Mouse (Mus musculus) heart, embryonic 11.5 days (tissue): ENCODE results near the gene Zfp46. TPM values are rescaled to one million over a fixed set of nuclear protein-coding genes. Genes with fewer than 3 reads are reported as not detected.

Source experiments
- ATAC-seq: fragments of 200-750 bp; cut with Nextera tagmentation; replicated peaks from 2 replicates; pipeline ENCODE4 v1.8.0; 2017; ENCODE audit warnings: moderate library complexity; ENCODE audit not compliant: insufficient number of reproducible peaks, low FRiP score, low TSS enrichment
- H3K27ac ChIP-seq: fragments of 300-500 bp; sonication (generic); 2 replicates; pipeline ENCODE4 v1.5.1; 2014; ENCODE audit warnings: mild to moderate bottlenecking, low read depth, low read length
- H3K27me3 ChIP-seq: fragments of 300-500 bp; sonication (generic); 2 replicates; pipeline ENCODE4 v1.6.1; 2014; ENCODE audit warnings: mild to moderate bottlenecking, low read length, mixed read lengths; ENCODE audit not compliant: control insufficient read depth, insufficient read depth
- H3K36me3 ChIP-seq: fragments of 300-500 bp; sonication (generic); 2 replicates; pipeline ENCODE4 v1.6.1; 2014; ENCODE audit warnings: mild to moderate bottlenecking, low read length, moderate library complexity, mixed read lengths; ENCODE audit not compliant: control insufficient read depth, insufficient read depth
- H3K4me1 ChIP-seq: fragments of 300-500 bp; sonication (generic); 2 replicates; pipeline ENCODE4 v1.6.1; 2014; ENCODE audit warnings: low read length; ENCODE audit not compliant: control insufficient read depth, insufficient read depth
- H3K4me2 ChIP-seq: fragments of 300-500 bp; sonication (generic); 2 replicates; pipeline ENCODE4 v1.6.1; 2014; ENCODE audit warnings: mild to moderate bottlenecking, moderate library complexity
- H3K4me3 ChIP-seq: fragments of 300-500 bp; sonication (generic); 2 replicates; pipeline ENCODE4 v1.5.1; 2014; ENCODE audit warnings: low read depth, low read length
- H3K9ac ChIP-seq: fragments of 300-500 bp; sonication (generic); 2 replicates; pipeline ENCODE4 v1.6.1; 2014; ENCODE audit warnings: mild to moderate bottlenecking, low read depth, low read length, moderate library complexity
- H3K9me3 ChIP-seq: fragments of 300-500 bp; sonication (generic); replicated peaks from 2 replicates; pipeline ENCODE4 v1.6.1; 2016; ENCODE audit warnings: low read length; ENCODE audit not compliant: control insufficient read depth
- WGBS: fragments of 180-500 bp; shearing (Covaris S2); extraction: QIAGEN DNeasy Blood & Tissue Kit; methylation state at CpG from one replicate; pipeline ENCODE4 v1.1.7; 2014; ENCODE audit not compliant: insufficient replicate concordance; 5-methylcytosine and 5-hydroxymethylcytosine counted together
- polyA plus RNA-seq: library from polyadenylated mRNA; unstranded; fragments of >200 nt; fragmentation: Nextera tagmentation; extraction: Ambion mirVana; gene quantifications from 2 replicates; pipeline ENCODE4 v1.2.1, GENCODE M21; 2014

Zfp46 gene
- polyA plus RNA-seq, 1 experiment from 2014 or later, result 18.4 TPM

DNA sequence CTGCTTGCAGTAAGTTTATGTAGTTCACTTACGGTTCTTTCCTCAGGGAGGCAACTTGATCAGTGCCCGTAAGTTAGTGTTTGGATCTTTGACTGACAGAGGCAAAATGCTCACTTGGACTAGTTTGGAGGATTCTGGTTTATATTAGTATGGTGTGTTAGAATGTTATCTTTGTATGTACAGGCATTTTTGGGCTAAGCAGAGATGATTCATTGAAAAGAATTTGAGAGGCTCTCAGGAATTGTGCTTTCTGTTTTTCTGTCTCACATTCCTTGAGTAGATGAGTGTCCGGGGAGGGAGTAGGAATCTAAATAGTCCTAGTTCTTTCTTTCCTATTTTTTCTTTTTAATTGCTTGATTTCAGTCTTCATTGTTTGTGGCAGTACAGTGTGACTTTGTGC, 48.7 kb downstream of the Zfp46 start:
- Histone ChIP-seq H3K9ac (no peak overlapping the region), H3K4me2 (no peak overlapping the region)
- 61% methylated on average over 3 of the region's 3 CpGs for WGBS

DNA sequence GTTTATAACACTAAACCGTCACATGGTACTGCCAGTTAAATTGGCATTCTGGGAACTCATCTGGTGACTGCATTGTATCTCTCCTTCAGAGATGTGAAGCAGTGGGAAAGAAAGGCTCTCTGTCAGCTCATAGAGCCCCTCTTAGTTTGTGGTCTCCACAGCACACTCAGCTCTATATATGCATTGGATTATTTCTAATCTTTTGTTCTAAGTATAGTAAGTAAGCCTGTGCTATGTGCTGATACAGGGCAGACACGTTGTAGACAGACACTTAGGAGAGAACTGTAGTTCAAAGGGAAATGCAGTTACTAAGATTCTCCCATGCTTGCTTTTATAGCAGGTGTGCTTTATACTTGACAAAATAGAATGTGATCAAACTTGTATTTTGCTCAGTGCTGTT, 50.6 kb downstream of the Zfp46 start:
- WGBS, result 38% methylated on average over 2 of the region's 2 CpGs
- H3K27me3 ChIP-seq, result no peaks in the 10 kb centered on the region
- ATAC-seq, result no peak
- H3K4me3 ChIP-seq, result no peak overlapping the region
- H3K36me3 ChIP-seq, result peaks cover 13% of the 10 kb centered on the region
- no peak overlapping the region for H3K9ac ChIP-seq
- no peaks in the 10 kb centered on the region for H3K9me3 ChIP-seq
- H3K4me2 ChIP-seq, result peak overlapping the region; percentile 29
- H3K27ac ChIP-seq, result peak overlapping the region; percentile 62
- peaks cover 10% of the 10 kb centered on the region for H3K4me1 ChIP-seq

More for the DNA sequence above, 48.7 kb downstream of the Zfp46 start:
- Histone ChIP-seq H3K27me3 (no peaks in the 10 kb centered on the region), H3K36me3 (peaks cover 9% of the 10 kb centered on the region), H3K4me3 (no peak overlapping the region), H3K27ac (no peak overlapping the region), H3K9me3 (no peaks in the 10 kb centered on the region), H3K4me1 (peaks cover 10% of the 10 kb centered on the region)
- no peak for ATAC-seq

DNA sequence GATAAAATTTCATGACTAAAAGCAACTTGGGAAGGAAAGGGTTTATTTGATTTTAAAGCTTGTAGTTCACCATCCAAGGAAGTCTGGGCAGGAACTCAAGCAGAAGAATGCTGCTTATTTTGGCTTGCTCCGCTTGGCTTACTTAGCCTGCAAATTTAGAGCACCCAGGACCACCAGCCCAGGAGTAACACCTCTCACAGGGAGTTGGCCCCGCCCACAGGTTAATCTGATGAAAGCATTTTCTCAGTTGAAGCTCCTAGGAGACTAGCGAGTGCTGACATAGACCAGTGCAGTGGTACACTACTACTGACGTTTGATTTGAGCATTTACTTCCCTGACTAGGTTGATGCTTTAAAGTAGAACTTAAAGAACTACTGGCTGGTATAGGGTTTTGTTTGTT, 52.6 kb downstream of the Zfp46 start:
- no peak overlapping the region for H3K4me2 ChIP-seq
- no peak for ATAC-seq
- peaks cover 10% of the 10 kb centered on the region for H3K36me3 ChIP-seq
- WGBS, result 51% methylated on average over 4 of the region's 4 CpGs
- peaks cover 10% of the 10 kb centered on the region for H3K4me1 ChIP-seq
- H3K27ac ChIP-seq, result no peak overlapping the region
- no peaks in the 10 kb centered on the region for H3K9me3 ChIP-seq
- H3K4me3 ChIP-seq, result no peak overlapping the region
- no peaks in the 10 kb centered on the region for H3K27me3 ChIP-seq
- no peak overlapping the region for H3K9ac ChIP-seq

Other genes with a start within 250 kb of the Zfp46 start
- gene Rpl11, start 231.3 kb upstream of the Zfp46 start, polyA plus RNA-seq, result 287 and 345 TPM in 2 replicates
- 411 and 415 TPM in 2 replicates for gene Id3, start 141.2 kb upstream of the Zfp46 start, polyA plus RNA-seq
- gene E2f2, start 112.3 kb upstream of the Zfp46 start, polyA plus RNA-seq, result 4.8 and 5.8 TPM in 2 replicates
- 1.8 and 2.1 TPM in 2 replicates for gene Asap3, start 78.3 kb upstream of the Zfp46 start, polyA plus RNA-seq
- 56.4 and 56.7 TPM in 2 replicates for gene Tcea3, start 37.0 kb upstream of the Zfp46 start, polyA plus RNA-seq
- gene Hnrnpr, start 26.3 kb downstream of the Zfp46 start, polyA plus RNA-seq, result 85.8 and 87.1 TPM in 2 replicates
- 0.39 TPM in 1 of 2 replicates, not detected in the other for gene Htr1d, start 138.8 kb downstream of the Zfp46 start, polyA plus RNA-seq
- 0.25 and 0.29 TPM in 2 replicates for gene 6030445D17Rik, start 177.6 kb downstream of the Zfp46 start, polyA plus RNA-seq
- gene Luzp1, start 185.1 kb downstream of the Zfp46 start, polyA plus RNA-seq, result 85.8 and 108 TPM in 2 replicates